Mouse (Mus musculus) embryonic facial prominence, embryonic 12.5 days (tissue): Measurements from ENCODE around the gene Celf2. TPM values are rescaled to one million over a fixed set of nuclear protein-coding genes. Genes with fewer than 3 reads are reported as not detected.

ENCODE experiments used
- ATAC-seq: fragments of 200-750 bp; cut with Nextera tagmentation; 2 replicates; pipeline ENCODE4 v1.8.0; 2017; ENCODE audit not compliant: insufficient number of reproducible peaks, insufficient read depth, low FRiP score, low TSS enrichment
- H3K27ac ChIP-seq: fragments of 300-500 bp; sonication (generic); 2 replicates; pipeline ENCODE4 v1.5.1; 2016; ENCODE audit warnings: mild to moderate bottlenecking
- H3K27me3 ChIP-seq: fragments of 300-500 bp; sonication (generic); 2 replicates; pipeline ENCODE4 v1.6.1; 2016; ENCODE audit warnings: mild to moderate bottlenecking, moderate library complexity
- H3K36me3 ChIP-seq: fragments of 300-500 bp; sonication (generic); 2 replicates; pipeline ENCODE4 v1.6.1; 2016; ENCODE audit warnings: mild to moderate bottlenecking
- H3K4me1 ChIP-seq: fragments of 300-500 bp; sonication (generic); 2 replicates; pipeline ENCODE4 v1.6.1; 2016
- H3K4me2 ChIP-seq: fragments of 300-500 bp; sonication (generic); replicated peaks from 2 replicates; pipeline ENCODE4 v1.6.1; 2016; ENCODE audit warnings: mild to moderate bottlenecking, moderate library complexity
- H3K4me3 ChIP-seq: fragments of 300-500 bp; sonication (generic); 2 replicates; pipeline ENCODE4 v1.5.1; 2016; ENCODE audit warnings: mild to moderate bottlenecking
- H3K9ac ChIP-seq: fragments of 300-500 bp; sonication (generic); 2 replicates; pipeline ENCODE4 v1.6.1; 2016; ENCODE audit warnings: mild to moderate bottlenecking, moderate library complexity
- H3K9me3 ChIP-seq: fragments of 300-500 bp; sonication (generic); 2 replicates; pipeline ENCODE4 v1.6.1; 2016; ENCODE audit warnings: mild to moderate bottlenecking, moderate library complexity
- WGBS: fragments of 180-500 bp; shearing (Covaris S2); methylation state at CpG from one replicate; pipeline ENCODE4 v1.1.7; 2016; 5-methylcytosine and 5-hydroxymethylcytosine counted together
- polyA plus RNA-seq: library from polyadenylated mRNA; unstranded; fragments of >200 nt; fragmentation: Nextera tagmentation; extraction: Ambion mirVana; gene quantifications from 2 replicates; pipeline ENCODE4 v1.2.1, GENCODE M21; 2016

Gene Celf2
- polyA plus RNA-seq, 1 experiment from 2014 or later, result 56.8 TPM

- 75% methylated on average over 6 of the region's 6 CpGs for WGBS
- Histone ChIP-seq H3K27me3 (no peaks in the 10 kb centered on the region), H3K36me3 (no peaks in the 10 kb centered on the region), H3K9me3 (no peaks in the 10 kb centered on the region), H3K4me3 (no peak overlapping the region), H3K27ac (no peak overlapping the region), H3K9ac (no peak overlapping the region), H3K4me2 (no peak overlapping the region), H3K4me1 (no peaks in the 10 kb centered on the region)
- ATAC-seq, result no peak
Observed at GRCm38 (mm10) chr2:6882236-6882885, 627.0 kb downstream of the Celf2 start.

GRCm38 (mm10) chr2:6880941-6881575, 628.3 kb downstream of the Celf2 start:
- Histone ChIP-seq H3K9me3 (no peaks in the 10 kb centered on the region), H3K27me3 (no peaks in the 10 kb centered on the region), H3K36me3 (no peaks in the 10 kb centered on the region), H3K4me2 (no peak overlapping the region), H3K9ac (no peak overlapping the region), H3K27ac (no peak overlapping the region), H3K4me1 (no peaks in the 10 kb centered on the region), H3K4me3 (no peak overlapping the region)
- 84% methylated on average over 6 of the region's 6 CpGs for WGBS
- no peak for ATAC-seq

- Histone ChIP-seq H3K4me3 (no peak overlapping the region), H3K27me3 (peaks cover 13% of the 10 kb centered on the region), H3K4me1 (0 out of 2 replicates have a peak, but pooled peaks cover 3% of the 10 kb centered on the region), H3K9me3 (no peaks in the 10 kb centered on the region), H3K36me3 (no peaks in the 10 kb centered on the region), H3K9ac (no peak overlapping the region), H3K27ac (no peak overlapping the region), H3K4me2 (no peak overlapping the region)
- no peak for ATAC-seq
- WGBS, result 61% methylated on average over 5 of the region's 5 CpGs
Observed at GRCm38 (mm10) chr2:6877094-6877493, 632.3 kb downstream of the Celf2 start.

GRCm38 (mm10) chr2:6876547-6876946, 632.8 kb downstream of the Celf2 start:
- H3K4me3 ChIP-seq, result no peak overlapping the region
- peaks cover 13% of the 10 kb centered on the region for H3K27me3 ChIP-seq
- H3K27ac ChIP-seq, result peak overlapping the region; percentile 11; the same call in 1 of the 2 replicates
- H3K4me2 ChIP-seq, result no peak overlapping the region
- no peaks in the 10 kb centered on the region for H3K9me3 ChIP-seq
- H3K4me1 ChIP-seq, result 0 out of 2 replicates have a peak, but pooled peaks cover 3% of the 10 kb centered on the region
- WGBS, result 60% methylated on average over 5 of the region's 5 CpGs
- H3K36me3 ChIP-seq, result no peaks in the 10 kb centered on the region
- no peak overlapping the region for H3K9ac ChIP-seq
- no peak for ATAC-seq

GRCm38 (mm10) chr2:6875071-6875611, 634.2 kb downstream of the Celf2 start:
- no peak overlapping the region for H3K9ac ChIP-seq
- peaks cover 13% of the 10 kb centered on the region for H3K27me3 ChIP-seq
- H3K36me3 ChIP-seq, result no peaks in the 10 kb centered on the region
- no peaks in the 10 kb centered on the region for H3K9me3 ChIP-seq
- H3K4me3 ChIP-seq, result 0 out of 2 replicates have a peak overlapping the region, but pooled peaks have one; percentile 3
- 11% methylated on average over 11 of the region's 11 CpGs for WGBS
- H3K4me2 ChIP-seq, result 0 out of 2 replicates have a peak overlapping the region, but pooled peaks have one; percentile 0
- no peak for ATAC-seq
- H3K4me1 ChIP-seq, result 0 out of 2 replicates have a peak, but pooled peaks cover 3% of the 10 kb centered on the region
- no peak overlapping the region for H3K27ac ChIP-seq

GRCm38 (mm10) chr2:6874266-6874955, 635.0 kb downstream of the Celf2 start:
- WGBS, result 35% methylated on average over 10 of the region's 10 CpGs
- no peak overlapping the region for H3K9ac ChIP-seq

GRCm38 (mm10) chr2:6873711-6874110, 635.7 kb downstream of the Celf2 start:
- ATAC-seq, result no peak
- H3K9me3 ChIP-seq, result no peaks in the 10 kb centered on the region
- no peak overlapping the region for H3K9ac ChIP-seq
- WGBS, result 83% methylated on average over 1 of the region's 1 CpGs
- no peaks in the 10 kb centered on the region for H3K36me3 ChIP-seq
- 0 out of 2 replicates have a peak, but pooled peaks cover 3% of the 10 kb centered on the region for H3K4me1 ChIP-seq
- peaks cover 13% of the 10 kb centered on the region for H3K27me3 ChIP-seq
- H3K27ac ChIP-seq, result no peak overlapping the region
- H3K4me3 ChIP-seq, result no peak overlapping the region
- no peak overlapping the region for H3K4me2 ChIP-seq

More at GRCm38 (mm10) chr2:6874266-6874955, 635.0 kb downstream of the Celf2 start:
- H3K27me3 ChIP-seq, result peaks cover 13% of the 10 kb centered on the region
- no peak overlapping the region for H3K4me2 ChIP-seq
- no peak for ATAC-seq
- H3K4me3 ChIP-seq, result no peak overlapping the region
- 0 out of 2 replicates have a peak, but pooled peaks cover 3% of the 10 kb centered on the region for H3K4me1 ChIP-seq
- no peaks in the 10 kb centered on the region for H3K9me3 ChIP-seq
- no peak overlapping the region for H3K27ac ChIP-seq
- no peaks in the 10 kb centered on the region for H3K36me3 ChIP-seq

GRCm38 (mm10) chr2:6872894-6873255, 636.5 kb downstream of the Celf2 start:
- Histone ChIP-seq H3K36me3 (no peaks in the 10 kb centered on the region), H3K9me3 (no peaks in the 10 kb centered on the region), H3K9ac (peak overlapping the region; percentile 76), H3K4me3 (peak overlapping the region; percentile 74), H3K4me2 (peak overlapping the region; percentile 86), H3K4me1 (0 out of 2 replicates have a peak, but pooled peaks cover 3% of the 10 kb centered on the region), H3K27ac (no peak overlapping the region), H3K27me3 (peaks cover 13% of the 10 kb centered on the region)
- ATAC-seq, result no peak
- 6% methylated on average over 10 of the region's 10 CpGs for WGBS

- Histone ChIP-seq H3K36me3 (no peaks in the 10 kb centered on the region), H3K4me3 (peak overlapping the region; percentile 74), H3K4me2 (peak overlapping the region; percentile 86), H3K4me1 (peaks cover 3% of the 10 kb centered on the region; the same call in 1 of the 2 replicates), H3K27me3 (peaks cover 13% of the 10 kb centered on the region), H3K9me3 (no peaks in the 10 kb centered on the region), H3K9ac (peak overlapping the region; percentile 76), H3K27ac (peak overlapping the region; percentile 77)
- WGBS, result 1% methylated on average over 83 of the region's 124 CpGs
- peak; percentile 84 for ATAC-seq
Observed at GRCm38 (mm10) chr2:6872131-6872893, 637.1 kb downstream of the Celf2 start.

- peak overlapping the region; percentile 77 for H3K27ac ChIP-seq
- H3K9me3 ChIP-seq, result no peaks in the 10 kb centered on the region
- ATAC-seq, result peak; percentile 48; the same call in 1 of the 2 replicates
- H3K4me2 ChIP-seq, result peak overlapping the region; percentile 86
- H3K4me3 ChIP-seq, result peak overlapping the region; percentile 74
- H3K9ac ChIP-seq, result peak overlapping the region; percentile 76
- WGBS, result 6% methylated on average over 31 of the region's 40 CpGs
- peaks cover 6% of the 10 kb centered on the region; the same call in 1 of the 2 replicates for H3K4me1 ChIP-seq
- H3K27me3 ChIP-seq, result peaks cover 13% of the 10 kb centered on the region
- H3K36me3 ChIP-seq, result no peaks in the 10 kb centered on the region
Observed at GRCm38 (mm10) chr2:6871281-6872130, 637.9 kb downstream of the Celf2 start.
